Mouse (Mus musculus) gastrocnemius, adult 18-20 months (tissue): ENCODE data around the gene Dock7. TPM values are rescaled to one million over a fixed set of nuclear protein-coding genes. Genes with fewer than 3 reads are reported as not detected.

Experiments
- DNase-seq: peaks from one replicate; pipeline ENCODE4 v3.0.0; 2021; ENCODE audit warnings: low spot score
- long read RNA-seq, 2 experiments: library from polyadenylated mRNA; stranded (forward); transcript quantifications; one replicate each; pipeline ENCODE4 v2.0.0; 2021
- total RNA-seq, 2 experiments: library from RNA; stranded (reverse); gene quantifications; 2 replicates each; pipeline ENCODE4 v1.2.3; 2021

Gene Dock7
- 1 to 10 TPM; 5.9 to 7.0 TPM for total RNA-seq
- long read RNA-seq, experiment 1, full-length matches to known transcripts, result 2 of 3 reads
- long read RNA-seq, experiment 1, partial matches to known transcripts, result 1 of 3 reads
- long read RNA-seq, experiment 1, other reads (novel, unspliced or antisense), result 0 of 3 reads
- long read RNA-seq, experiment 2, partial matches to known transcripts, result 1 of 1 reads
- long read RNA-seq, experiment 2, other reads (novel, unspliced or antisense), result 0 of 1 reads

GRCm38 (mm10) chr4:99120211-99121122 lies at the start of gene Dock7:
Gene Dock7, minus strand, starts transcription at chr4:99120915.
- peak; percentile 77 for DNase-seq

GRCm38 (mm10) chr4:99168869-99169268 lies 48.2 kb upstream of the Dock7 start:
- no peak for DNase-seq

- DNase-seq, result peak; percentile 37
These were observed 42.8 kb upstream of the Dock7 start for GRCm38 (mm10) chr4:99163547-99163946.

- DNase-seq, result no peak
These were observed 42.3 kb upstream of the Dock7 start for GRCm38 (mm10) chr4:99163001-99163400.

- peak; percentile 40 for DNase-seq
These were observed 40.8 kb upstream of the Dock7 start for GRCm38 (mm10) chr4:99161457-99161971.

GRCm38 (mm10) chr4:99160899-99161298 lies 40.2 kb upstream of the Dock7 start:
- DNase-seq, result no peak

GRCm38 (mm10) chr4:99160414-99160813 lies 39.7 kb upstream of the Dock7 start:
- no peak for DNase-seq

GRCm38 (mm10) chr4:99158495-99158894 lies 37.8 kb upstream of the Dock7 start:
- no peak for DNase-seq

GRCm38 (mm10) chr4:99156641-99157307 lies 36.1 kb upstream of the Dock7 start:
- no peak for DNase-seq

GRCm38 (mm10) chr4:99151885-99152558 lies 31.3 kb upstream of the Dock7 start:
- DNase-seq, result no peak

- DNase-seq, result no peak
These were observed 30.7 kb upstream of the Dock7 start for GRCm38 (mm10) chr4:99151434-99151833.

GRCm38 (mm10) chr4:99143323-99143722 lies 22.6 kb upstream of the Dock7 start:
- no peak for DNase-seq

GRCm38 (mm10) chr4:99141578-99141977 lies 20.9 kb upstream of the Dock7 start:
- no peak for DNase-seq

- no peak for DNase-seq
These were observed 20.5 kb upstream of the Dock7 start for GRCm38 (mm10) chr4:99141171-99141570.

- DNase-seq, result no peak
These were observed 17.4 kb upstream of the Dock7 start for GRCm38 (mm10) chr4:99137986-99138641.

GRCm38 (mm10) chr4:99134522-99134921 lies 13.8 kb upstream of the Dock7 start:
- DNase-seq, result no peak

- DNase-seq, result no peak
These were observed 12.6 kb upstream of the Dock7 start for GRCm38 (mm10) chr4:99133326-99133725.

- DNase-seq, result no peak
These were observed 12.0 kb upstream of the Dock7 start for GRCm38 (mm10) chr4:99132686-99133085.

- no peak for DNase-seq
These were observed 10.5 kb upstream of the Dock7 start for GRCm38 (mm10) chr4:99131227-99131653.

GRCm38 (mm10) chr4:99123546-99123945 lies 2.8 kb upstream of the Dock7 start:
- no peak for DNase-seq

GRCm38 (mm10) chr4:99122786-99123185 lies 2.1 kb upstream of the Dock7 start:
- DNase-seq, result no peak
